Mouse (Mus musculus) Patski (cell line): ENCODE measurements around the gene Fam83c. TPM values are rescaled to one million over a fixed set of nuclear protein-coding genes. Genes with fewer than 3 reads are reported as not detected.

Experiments
- ATAC-seq: fragments of 100-300 bp; one replicate; pipeline ENCODE4 v1.8.0; 2021
- CTCF ChIA-PET: fragments of 350-600 bp; sonication (Branson Sonifier 250); formaldehyde crosslinking; loops from one replicate; lab custom pipeline; 2022; ENCODE audit warnings: inconsistent platforms; lab: Charles Lee
- POLR2A ChIA-PET: fragments of 350-600 bp; sonication (Branson Sonifier 250); formaldehyde crosslinking; loops from one replicate; lab custom pipeline; 2022; ENCODE audit warnings: antibody characterized with exemption, inconsistent platforms; lab: Charles Lee
- DNase-seq: peaks from one replicate; pipeline ENCODE4 v3.0.0-alpha.2; 2011; ENCODE audit warnings: low read depth, low spot score
- H3K27me3 ChIP-seq: fragments of 371-371 bp; one replicate; pipeline ENCODE4 v1.5.1; 2021
- CTCF ChIP-seq: fragments of 100-300 bp; IDR thresholded peaks from one replicate; pipeline ENCODE4 v1.5.1; 2021
- in situ Hi-C: fragments of 300-500 bp; cut with MboI; formaldehyde crosslinking; loops from 3 replicates; pipeline ENCODE4 v1.11.1; 2018; ENCODE audit warnings: low pct_unique_long_range_greater_than_20kb, mixed read lengths
- polyA plus RNA-seq: library from polyadenylated mRNA; unstranded; gene quantifications from one replicate; pipeline ENCODE4 v1.2.3, GENCODE M21; 2021

Fam83c gene
- polyA plus RNA-seq, 1 experiment from 2014 or later, result 0.10 TPM

- no peak for DNase-seq
- in situ Hi-C loops, result no loop called here
- CTCF ChIA-PET, result no interaction called here
- POLR2A ChIA-PET, result interaction anchor here (0.5 to 1.0 kb wide), 3 partner anchors 11 to 436 kb away, joined by 3 read pairs; no protein-coding TSS in a partner anchor
- no peaks in the 10 kb centered on the region for H3K27me3 ChIP-seq
- no peak for TF ChIP-seq CTCF
- peak; percentile 29 for ATAC-seq
Observed at GRCm38 (mm10) chr2:155817301-155818245, 17.1 kb downstream of the Fam83c start.

DNA sequence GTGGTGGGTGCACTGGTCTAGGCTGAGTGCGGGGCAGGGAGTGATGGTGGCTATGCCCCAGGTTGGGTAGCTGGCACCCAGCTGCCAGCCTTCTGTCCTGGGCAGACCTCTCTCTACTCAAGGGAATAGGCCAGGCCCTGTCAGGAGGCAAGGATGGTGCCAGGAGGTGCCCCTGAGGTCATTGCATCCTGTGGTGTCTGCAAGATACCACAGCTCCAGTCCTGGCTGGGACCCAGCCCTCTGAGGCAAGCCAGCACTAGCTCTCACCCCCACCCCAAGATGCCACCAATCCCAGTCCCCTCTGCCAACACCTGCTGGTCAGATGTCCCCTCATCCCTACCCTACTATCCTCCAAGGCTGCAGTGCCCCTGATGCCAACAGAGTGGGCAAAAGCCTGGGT, 18.5 kb downstream of the Fam83c start:
- CTCF ChIA-PET, result no interaction called here
- no peaks in the 10 kb centered on the region for H3K27me3 ChIP-seq
- no peak for DNase-seq
- TF ChIP-seq CTCF, result no peak
- ATAC-seq, result no peak
- POLR2A ChIA-PET, result no interaction called here
- in situ Hi-C loops, result no loop called here

GRCm38 (mm10) chr2:155814829-155815228, 19.8 kb downstream of the Fam83c start:
- no peaks in the 10 kb centered on the region for H3K27me3 ChIP-seq
- in situ Hi-C loops, result loop anchor here (5.0 kb wide), 1 partner anchor 43 kb away; no protein-coding TSS in a partner anchor
- no peak for TF ChIP-seq CTCF
- CTCF ChIA-PET, result interaction anchor here (1.2 kb wide), 1 partner anchor 119 kb away, joined by 3 read pairs; no protein-coding TSS in a partner anchor
- no peak for DNase-seq
- POLR2A ChIA-PET, result interaction anchor here (0.6 kb wide), 1 partner anchor 124 kb away, joined by 3 read pairs; no protein-coding TSS in a partner anchor
- ATAC-seq, result no peak

GRCm38 (mm10) chr2:155812637-155813036, 22.0 kb downstream of the Fam83c start:
- ATAC-seq, result no peak
- in situ Hi-C loops, result loop anchor here (5.0 kb wide), 1 partner anchor 40 kb away; no protein-coding TSS in a partner anchor
- CTCF ChIA-PET, result no interaction called here

GRCm38 (mm10) chr2:155811821-155812396, 22.7 kb downstream of the Fam83c start:
- ChIA-PET CTCF (interaction anchor here (0.7 kb wide), 1 partner anchor 55 kb away, joined by 3 read pairs; no protein-coding TSS in a partner anchor), POLR2A (no interaction called here)
- DNase-seq (no peak), ATAC-seq (no peak)
- no peak for TF ChIP-seq CTCF
- in situ Hi-C loops, result loop anchor here (5.0 kb wide), 1 partner anchor 40 kb away; no protein-coding TSS in a partner anchor
- no peaks in the 10 kb centered on the region for H3K27me3 ChIP-seq

More at GRCm38 (mm10) chr2:155812637-155813036, 22.0 kb downstream of the Fam83c start:
- H3K27me3 ChIP-seq, result no peaks in the 10 kb centered on the region
- no peak for DNase-seq
- no peak for TF ChIP-seq CTCF
- POLR2A ChIA-PET, result no interaction called here

DNA sequence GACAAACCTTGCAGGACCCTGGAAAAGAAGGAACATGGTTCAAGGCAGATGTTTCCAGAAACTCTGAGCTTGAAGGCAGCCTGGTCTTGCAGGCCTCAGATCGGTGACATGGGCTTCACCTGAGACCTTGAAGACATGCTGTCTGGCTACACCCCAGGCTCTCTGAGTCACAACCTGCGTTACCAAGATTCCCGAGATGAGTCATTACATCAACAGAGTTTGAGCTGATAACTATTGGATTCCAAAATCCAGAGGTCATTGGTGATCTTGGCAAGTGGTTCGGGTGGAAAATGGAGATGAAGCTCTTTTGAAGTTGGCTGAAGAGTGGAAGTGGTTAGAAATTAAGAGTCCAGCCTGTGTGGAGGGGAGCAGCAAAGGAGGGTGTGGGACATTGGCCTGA, 25.0 kb downstream of the Fam83c start:
- CTCF ChIA-PET, result interaction anchor here (1.0 to 1.5 kb wide), 4 partner anchors 18 to 113 kb away, joined by 3 to 4 read pairs (median 4); partner anchors contain the start of gene Eif6
- no peak for DNase-seq
- TF ChIP-seq CTCF, result no peak

GRCm38 (mm10) chr2:155807408-155807807, 27.2 kb downstream of the Fam83c start:
- POLR2A ChIA-PET, result interaction anchor here (1.5 kb wide), 1 partner anchor 11 kb away, joined by 3 read pairs; no protein-coding TSS in a partner anchor
- ATAC-seq (no peak), DNase-seq (no peak)
- CTCF ChIA-PET, result no interaction called here
- in situ Hi-C loops, result no loop called here
- no peaks in the 10 kb centered on the region for H3K27me3 ChIP-seq
- no peak for TF ChIP-seq CTCF

More for the DNA sequence above, 25.0 kb downstream of the Fam83c start:
- H3K27me3 ChIP-seq, result no peaks in the 10 kb centered on the region
- ATAC-seq, result no peak
- POLR2A ChIA-PET, result interaction anchor here (1.2 kb wide), 1 partner anchor 53 kb away, joined by 3 read pairs; no protein-coding TSS in a partner anchor
- in situ Hi-C loops, result loop anchor here (5.0 kb wide), 1 partner anchor 37 kb away; no protein-coding TSS in a partner anchor

- CTCF ChIA-PET, result no interaction called here
Observed at GRCm38 (mm10) chr2:155806548-155806947, 28.1 kb downstream of the Fam83c start.

GRCm38 (mm10) chr2:155805925-155806255, 28.8 kb downstream of the Fam83c start:
- ChIA-PET CTCF (no interaction called here), POLR2A (interaction anchor here (1.5 kb wide), 1 partner anchor 12 kb away, joined by 3 read pairs; no protein-coding TSS in a partner anchor)
- TF ChIP-seq CTCF, result no peak
- in situ Hi-C loops, result no loop called here
- H3K27me3 ChIP-seq, result no peaks in the 10 kb centered on the region
- DNase-seq (no peak), ATAC-seq (no peak)

More at GRCm38 (mm10) chr2:155806548-155806947, 28.1 kb downstream of the Fam83c start:
- TF ChIP-seq CTCF, result no peak
- ATAC-seq (peak; percentile 45), DNase-seq (no peak)
- in situ Hi-C loops, result no loop called here
- POLR2A ChIA-PET, result interaction anchor here (1.5 kb wide), 1 partner anchor 11 kb away, joined by 3 read pairs; no protein-coding TSS in a partner anchor
- no peaks in the 10 kb centered on the region for H3K27me3 ChIP-seq
